Mouse (Mus musculus) hindbrain, embryonic 13.5 days (tissue): ENCODE measurements around the gene Nr2f1. TPM values are rescaled to one million over a fixed set of nuclear protein-coding genes. Genes with fewer than 3 reads are reported as not detected.

Source experiments
- ATAC-seq: fragments of 200-750 bp; cut with Nextera tagmentation; 2 replicates; pipeline ENCODE4 v1.8.0; 2017; ENCODE audit warnings: moderate TSS enrichment; ENCODE audit not compliant: low FRiP score
- H3K27ac ChIP-seq: fragments of 300-500 bp; sonication (generic); 2 replicates; pipeline ENCODE4 v1.5.1; 2015; ENCODE audit warnings: inconsistent platforms, mild to moderate bottlenecking, moderate library complexity
- H3K27me3 ChIP-seq: fragments of 300-500 bp; sonication (generic); 2 replicates; pipeline ENCODE4 v1.6.1; 2015; ENCODE audit warnings: mild to moderate bottlenecking, inconsistent platforms
- H3K36me3 ChIP-seq: fragments of 300-500 bp; sonication (generic); 2 replicates; pipeline ENCODE4 v1.6.1; 2015; ENCODE audit warnings: mild to moderate bottlenecking, inconsistent platforms
- H3K4me1 ChIP-seq: fragments of 300-500 bp; sonication (generic); replicated peaks from 2 replicates; pipeline ENCODE4 v1.6.1; 2015; ENCODE audit warnings: inconsistent platforms
- H3K4me2 ChIP-seq: fragments of 300-500 bp; sonication (generic); 2 replicates; pipeline ENCODE4 v1.6.1; 2015; ENCODE audit warnings: inconsistent platforms, mild to moderate bottlenecking, moderate library complexity
- H3K4me3 ChIP-seq: fragments of 300-500 bp; sonication (generic); 2 replicates; pipeline ENCODE4 v1.5.1; 2015; ENCODE audit warnings: mild to moderate bottlenecking, inconsistent platforms
- H3K9ac ChIP-seq: fragments of 300-500 bp; sonication (generic); 2 replicates; pipeline ENCODE4 v1.6.1; 2015; ENCODE audit warnings: mild to moderate bottlenecking, inconsistent platforms
- H3K9me3 ChIP-seq: fragments of 300-500 bp; sonication (generic); 2 replicates; pipeline ENCODE4 v1.6.1; 2016; ENCODE audit warnings: inconsistent platforms
- WGBS: fragments of 180-500 bp; shearing (Covaris S2); methylation state at CpG from one replicate; pipeline ENCODE4 v1.1.7; 2015; 5-methylcytosine and 5-hydroxymethylcytosine counted together
- polyA plus RNA-seq: library from polyadenylated mRNA; unstranded; fragments of >200 nt; fragmentation: Nextera tagmentation; extraction: Ambion mirVana; gene quantifications from 2 replicates; pipeline ENCODE4 v1.2.1, GENCODE M21; 2015

The Nr2f1 gene
- polyA plus RNA-seq, 1 experiment from 2014 or later, result 71.3 TPM

GRCm38 (mm10) chr13:78183986-78184385 is 15.6 kb downstream of the Nr2f1 start:
- H3K4me1 ChIP-seq, result peaks cover 83% of the 10 kb centered on the region
- WGBS, result 7% methylated on average over 5 of the region's 5 CpGs
- peak overlapping the region; percentile 56; the same call in 1 of the 2 replicates for H3K9ac ChIP-seq
- peak overlapping the region; percentile 90 for H3K27ac ChIP-seq
- no peaks in the 10 kb centered on the region for H3K9me3 ChIP-seq
- H3K4me3 ChIP-seq, result no peak overlapping the region
- H3K4me2 ChIP-seq, result peak overlapping the region; percentile 77
- H3K27me3 ChIP-seq, result peaks cover 19% of the 10 kb centered on the region
- peak; percentile 46 for ATAC-seq
- H3K36me3 ChIP-seq, result peaks cover 8% of the 10 kb centered on the region; the same call in 1 of the 2 replicates

GRCm38 (mm10) chr13:78183004-78183403 is 16.6 kb downstream of the Nr2f1 start:
- peaks cover 19% of the 10 kb centered on the region for H3K27me3 ChIP-seq
- H3K9ac ChIP-seq, result peak overlapping the region; percentile 75
- peak overlapping the region; percentile 77 for H3K4me2 ChIP-seq
- H3K27ac ChIP-seq, result peak overlapping the region; percentile 90
- no peaks in the 10 kb centered on the region for H3K9me3 ChIP-seq
- peaks cover 75% of the 10 kb centered on the region for H3K4me1 ChIP-seq
- 0 out of 2 replicates have a peak, but pooled peaks cover 3% of the 10 kb centered on the region for H3K36me3 ChIP-seq
- 6% methylated on average over 5 of the region's 5 CpGs for WGBS
- H3K4me3 ChIP-seq, result peak overlapping the region; percentile 45
- no peak for ATAC-seq

- Histone ChIP-seq H3K4me2 (peak overlapping the region; percentile 77), H3K27ac (peak overlapping the region; percentile 90), H3K4me3 (peak overlapping the region; percentile 45), H3K4me1 (peaks cover 67% of the 10 kb centered on the region), H3K9ac (peak overlapping the region; percentile 75), H3K9me3 (no peaks in the 10 kb centered on the region), H3K36me3 (no peaks in the 10 kb centered on the region), H3K27me3 (peaks cover 14% of the 10 kb centered on the region; the same call in 1 of the 2 replicates)
- WGBS, result 2% methylated on average over 14 of the region's 14 CpGs
- peak; percentile 54 for ATAC-seq
Observed at GRCm38 (mm10) chr13:78181930-78182558, 17.5 kb downstream of the Nr2f1 start.

GRCm38 (mm10) chr13:78181071-78181929 is 18.3 kb downstream of the Nr2f1 start:
- H3K9ac ChIP-seq, result peak overlapping the region; percentile 75
- peak; percentile 37 for ATAC-seq
- H3K27ac ChIP-seq, result peak overlapping the region; percentile 90
- peaks cover 12% of the 10 kb centered on the region for H3K27me3 ChIP-seq
- peak overlapping the region; percentile 77 for H3K4me2 ChIP-seq
- H3K36me3 ChIP-seq, result no peaks in the 10 kb centered on the region
- peak overlapping the region; percentile 45 for H3K4me3 ChIP-seq
- WGBS, result 1% methylated on average over 44 of the region's 44 CpGs
- H3K4me1 ChIP-seq, result peaks cover 60% of the 10 kb centered on the region
- H3K9me3 ChIP-seq, result no peaks in the 10 kb centered on the region

GRCm38 (mm10) chr13:78180261-78180660 is 19.3 kb downstream of the Nr2f1 start:
- H3K36me3 ChIP-seq, result no peaks in the 10 kb centered on the region
- H3K27me3 ChIP-seq, result peaks cover 16% of the 10 kb centered on the region
- no peak for ATAC-seq
- H3K4me3 ChIP-seq, result no peak overlapping the region
- peak overlapping the region; percentile 75; the same call in 1 of the 2 replicates for H3K4me2 ChIP-seq
- peak overlapping the region; percentile 77; the same call in 1 of the 2 replicates for H3K9ac ChIP-seq
- H3K9me3 ChIP-seq, result no peaks in the 10 kb centered on the region
- peak overlapping the region; percentile 92 for H3K27ac ChIP-seq
- H3K4me1 ChIP-seq, result peaks cover 51% of the 10 kb centered on the region
- WGBS, result 39% methylated on average over 3 of the region's 3 CpGs

GRCm38 (mm10) chr13:78179312-78180097 is 20.1 kb downstream of the Nr2f1 start:
- WGBS, result 2% methylated on average over 38 of the region's 38 CpGs
- peak; percentile 64 for ATAC-seq
- H3K9ac ChIP-seq, result peak overlapping the region; percentile 77
- peak overlapping the region; percentile 75 for H3K4me2 ChIP-seq
- H3K36me3 ChIP-seq, result no peaks in the 10 kb centered on the region
- H3K4me3 ChIP-seq, result peak overlapping the region; percentile 47
- peak overlapping the region; percentile 92 for H3K27ac ChIP-seq
- H3K27me3 ChIP-seq, result peaks cover 23% of the 10 kb centered on the region
- H3K4me1 ChIP-seq, result peaks cover 44% of the 10 kb centered on the region
- H3K9me3 ChIP-seq, result no peaks in the 10 kb centered on the region

- peak overlapping the region; percentile 92 for H3K27ac ChIP-seq
- peaks cover 38% of the 10 kb centered on the region for H3K4me1 ChIP-seq
- WGBS, result 17% methylated on average over 5 of the region's 5 CpGs
- ATAC-seq, result no peak
- H3K9me3 ChIP-seq, result no peaks in the 10 kb centered on the region
- peak overlapping the region; percentile 75 for H3K4me2 ChIP-seq
- H3K27me3 ChIP-seq, result peaks cover 30% of the 10 kb centered on the region
- peak overlapping the region; percentile 77; the same call in 1 of the 2 replicates for H3K9ac ChIP-seq
- peak overlapping the region; percentile 47 for H3K4me3 ChIP-seq
- no peaks in the 10 kb centered on the region for H3K36me3 ChIP-seq
Observed at GRCm38 (mm10) chr13:78178771-78179170, 20.8 kb downstream of the Nr2f1 start.

- H3K36me3 ChIP-seq, result no peaks in the 10 kb centered on the region
- H3K4me2 ChIP-seq, result peak overlapping the region; percentile 75
- H3K4me3 ChIP-seq, result peak overlapping the region; percentile 1; the same call in 1 of the 2 replicates
- peaks cover 37% of the 10 kb centered on the region for H3K27me3 ChIP-seq
- no peak for ATAC-seq
- 4% methylated on average over 1 of the region's 1 CpGs for WGBS
- peak overlapping the region; percentile 92 for H3K27ac ChIP-seq
- peaks cover 36% of the 10 kb centered on the region for H3K4me1 ChIP-seq
- no peaks in the 10 kb centered on the region for H3K9me3 ChIP-seq
- peak overlapping the region; percentile 19; the same call in 1 of the 2 replicates for H3K9ac ChIP-seq
Observed at GRCm38 (mm10) chr13:78178021-78178420, 21.5 kb downstream of the Nr2f1 start.

- Histone ChIP-seq H3K4me2 (peak overlapping the region; percentile 75), H3K27me3 (peaks cover 42% of the 10 kb centered on the region), H3K4me3 (peak overlapping the region; percentile 1; the same call in 1 of the 2 replicates), H3K36me3 (no peaks in the 10 kb centered on the region), H3K9ac (peak overlapping the region; percentile 19; the same call in 1 of the 2 replicates), H3K9me3 (no peaks in the 10 kb centered on the region), H3K4me1 (peaks cover 30% of the 10 kb centered on the region), H3K27ac (peak overlapping the region; percentile 92; the same call in 1 of the 2 replicates)
- WGBS, result 21% methylated on average over 5 of the region's 5 CpGs
- ATAC-seq, result no peak
Observed at GRCm38 (mm10) chr13:78177381-78177950, 22.1 kb downstream of the Nr2f1 start.

- H3K4me3 ChIP-seq, result peak overlapping the region; percentile 18
Observed at GRCm38 (mm10) chr13:78175821-78176380, 23.7 kb downstream of the Nr2f1 start.

GRCm38 (mm10) chr13:78174891-78175290 is 24.7 kb downstream of the Nr2f1 start:
- Histone ChIP-seq H3K4me2 (peak overlapping the region; percentile 27; the same call in 1 of the 2 replicates), H3K4me3 (no peak overlapping the region), H3K36me3 (no peaks in the 10 kb centered on the region), H3K9me3 (no peaks in the 10 kb centered on the region), H3K27me3 (peaks cover 62% of the 10 kb centered on the region), H3K27ac (no peak overlapping the region), H3K9ac (no peak overlapping the region), H3K4me1 (peaks cover 20% of the 10 kb centered on the region)
- 59% methylated on average over 1 of the region's 1 CpGs for WGBS
- ATAC-seq, result no peak

More at GRCm38 (mm10) chr13:78175821-78176380, 23.7 kb downstream of the Nr2f1 start:
- Histone ChIP-seq H3K27ac (peak overlapping the region; percentile 69), H3K36me3 (no peaks in the 10 kb centered on the region), H3K9me3 (no peaks in the 10 kb centered on the region), H3K9ac (peak overlapping the region; percentile 49), H3K4me2 (peak overlapping the region; percentile 37), H3K4me1 (peaks cover 26% of the 10 kb centered on the region), H3K27me3 (peaks cover 55% of the 10 kb centered on the region)
- 3% methylated on average over 8 of the region's 8 CpGs for WGBS
- ATAC-seq, result no peak
